Mouse (Mus musculus) right cerebral cortex, postnatal 36 days (tissue): ENCODE results near the gene Cryzl1.

ENCODE experiments used
- DNase-seq, 2 experiments: peaks; one replicate each; pipeline ENCODE4 v3.0.0; 2022; ENCODE audit warnings: low spot score in 2 of 2, mixed read lengths in 1 of 2

Cryzl1 gene

DNA sequence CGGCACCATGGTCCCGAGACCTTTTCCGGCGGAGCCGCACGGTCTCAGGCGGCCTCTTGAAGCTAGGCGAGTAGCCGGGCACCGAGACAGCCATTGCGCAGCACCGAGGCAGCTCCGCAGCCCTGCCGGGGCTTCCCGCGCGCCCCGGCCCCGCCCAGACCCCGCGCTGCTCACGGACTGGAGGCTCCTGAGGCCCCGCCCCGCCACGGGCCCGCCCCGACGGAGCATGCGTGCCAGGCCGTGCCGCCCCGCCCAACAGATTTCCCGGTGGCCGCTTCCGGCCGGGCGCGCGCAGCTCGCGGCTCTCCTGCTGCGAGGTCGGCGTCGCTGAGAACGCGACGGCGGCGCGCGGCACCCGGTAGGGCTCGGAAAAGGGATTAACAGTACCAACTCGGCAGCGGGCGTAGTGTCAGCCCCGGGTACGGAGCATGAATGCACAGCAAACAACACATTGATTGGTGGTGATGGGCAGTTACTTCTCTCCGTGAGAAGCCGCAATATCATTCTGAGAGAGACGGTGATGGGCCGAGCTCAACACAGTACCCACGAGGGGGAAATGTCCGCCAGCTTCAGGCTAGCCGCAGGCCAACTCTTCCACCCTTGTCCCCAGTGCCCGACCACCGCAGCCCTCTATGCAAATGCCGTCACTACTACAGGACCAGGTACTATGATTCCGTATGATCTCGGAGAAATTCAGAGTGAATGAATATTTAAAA lies 40.0 kb downstream of the Cryzl1 start, which contains the start of gene Donson:
Donson (minus strand) TSS at position 152 of the 716 bp plus-strand sequence.
- peak; percentile 90 to 92 for DNase-seq

DNA sequence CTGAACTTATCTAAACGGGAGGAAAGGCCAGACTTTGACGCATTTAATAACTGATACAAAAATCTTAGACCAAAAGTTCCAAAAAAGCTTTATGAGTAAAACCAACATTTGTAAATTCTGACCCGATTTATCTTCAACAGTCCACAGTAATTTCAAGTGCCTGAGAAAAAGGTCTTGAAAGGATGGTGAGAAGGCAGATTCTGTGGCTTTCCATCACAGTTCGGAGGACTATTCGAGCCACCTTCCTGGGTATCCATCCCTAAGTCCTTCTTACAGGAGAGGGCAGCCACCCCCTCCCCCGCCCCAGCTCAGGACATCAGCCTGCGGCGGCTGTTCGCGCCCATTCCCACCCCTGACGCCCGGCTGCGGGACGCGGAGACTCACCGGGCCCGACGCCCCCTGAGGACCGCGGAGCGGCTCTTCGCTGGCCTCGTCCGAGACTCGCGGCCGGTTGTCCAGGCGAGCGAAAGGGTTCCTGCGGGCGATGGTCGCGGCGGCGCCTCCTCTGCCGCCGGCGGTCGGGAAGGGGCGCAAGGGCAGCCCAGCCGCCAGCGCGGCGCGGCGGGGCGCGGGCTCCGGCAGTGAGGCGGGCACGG lies 40.7 kb downstream of the Cryzl1 start:
- DNase-seq = no peak

DNA sequence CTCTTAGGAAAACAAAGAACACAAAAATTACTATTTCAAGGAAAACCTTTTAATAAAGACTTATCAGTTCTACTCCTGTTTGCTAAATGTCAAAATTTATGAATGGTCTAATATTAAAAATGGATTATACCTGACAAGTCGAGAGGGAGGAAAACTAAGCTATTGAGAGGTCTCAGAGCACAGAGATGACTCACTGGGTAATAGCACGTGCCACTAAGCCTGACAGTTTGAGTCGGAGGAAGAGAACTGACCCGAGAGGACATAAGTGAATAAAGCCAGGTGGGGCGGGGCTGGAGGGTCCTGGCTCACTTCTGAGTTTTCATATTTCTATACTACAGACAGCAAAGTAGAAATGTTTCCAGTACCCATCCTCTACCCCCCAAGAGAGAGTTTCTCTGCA lies 42.4 kb downstream of the Cryzl1 start:
- no peak for DNase-seq

- DNase-seq = no peak
Observed at GRCm38 (mm10) chr16:91685526-91685925, 43.2 kb downstream of the Cryzl1 start.

GRCm38 (mm10) chr16:91680656-91681055 lies 48.1 kb downstream of the Cryzl1 start:
- no peak for DNase-seq

DNA sequence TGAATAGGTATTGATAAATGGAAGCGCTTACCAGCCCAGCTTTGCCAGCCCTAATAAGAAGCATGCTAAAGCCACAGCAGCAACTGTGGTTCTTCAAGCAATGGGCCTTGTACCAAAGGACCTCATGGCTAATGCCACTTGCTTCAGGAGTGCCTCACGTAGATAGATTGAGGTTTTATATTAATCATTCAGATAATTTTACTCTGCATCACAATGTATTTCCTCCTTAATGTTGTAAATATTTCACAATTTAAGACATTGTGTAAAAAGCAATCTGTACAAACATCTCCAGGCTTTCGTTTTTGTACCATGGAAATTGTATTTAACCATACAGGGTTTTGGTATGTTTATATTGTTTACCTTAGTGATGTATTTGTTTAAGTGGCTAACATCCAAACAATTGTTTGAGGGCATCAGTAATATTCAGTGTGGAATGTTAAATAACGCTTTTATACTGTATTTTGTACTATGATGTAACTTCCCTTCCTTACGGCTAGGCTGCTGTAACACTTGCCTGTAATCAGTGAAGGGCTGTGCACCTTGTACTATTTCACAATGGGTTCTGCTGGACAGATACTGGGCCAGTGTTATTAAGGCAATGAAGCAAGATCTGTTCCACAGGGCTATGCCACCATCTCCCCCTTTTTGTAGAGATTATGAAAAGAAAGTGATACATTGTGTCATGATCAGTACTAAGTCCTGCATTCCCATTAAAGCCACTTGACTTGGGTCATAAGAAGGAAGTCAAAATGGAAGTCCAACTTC lies 50.4 kb downstream of the Cryzl1 start:
- DNase-seq = no peak

- no peak for DNase-seq
Observed at GRCm38 (mm10) chr16:91674500-91674899, 54.3 kb downstream of the Cryzl1 start.

DNA sequence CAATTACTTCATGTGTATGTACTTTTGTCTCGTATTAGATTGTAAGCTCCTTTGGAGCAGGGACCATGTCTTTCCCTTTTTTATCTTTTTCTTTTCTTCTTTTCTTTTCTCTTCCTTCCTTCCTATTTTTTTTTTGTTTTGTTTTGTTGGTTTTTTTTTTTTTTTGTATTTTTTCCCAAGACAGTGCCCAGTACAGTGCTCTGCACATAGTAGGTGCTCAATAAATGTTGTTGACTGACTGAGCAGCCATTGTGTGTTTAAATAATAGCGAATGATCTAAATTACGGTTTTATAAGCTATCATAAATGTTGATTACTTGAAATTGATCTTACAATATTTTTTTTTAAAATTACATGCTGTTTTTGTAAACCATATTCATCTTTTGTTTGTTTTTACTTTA lies 65.0 kb downstream of the Cryzl1 start:
- DNase-seq = no peak

DNA sequence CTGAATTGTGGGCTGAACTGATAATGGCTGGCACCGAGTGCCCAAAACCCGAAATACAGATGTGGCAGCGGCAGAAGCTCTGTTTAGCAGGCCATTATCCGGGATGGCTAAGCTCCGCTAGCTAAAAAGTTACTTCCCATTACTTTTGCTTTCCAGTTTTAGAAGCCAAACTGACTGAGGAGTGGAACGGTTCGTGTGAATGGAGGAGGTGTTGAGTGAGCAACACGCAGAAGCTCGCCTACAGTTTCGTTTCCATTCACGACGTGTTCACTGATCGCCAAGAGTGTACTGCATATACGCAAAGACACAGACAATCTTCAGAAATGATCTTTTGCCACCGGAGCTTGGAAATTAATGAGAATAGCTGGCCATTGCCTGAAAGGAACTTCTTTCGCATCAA lies 66.4 kb downstream of the Cryzl1 start:
- DNase-seq = peak in 1 of 2 experiments; percentile 21

GRCm38 (mm10) chr16:91661397-91661796 lies 67.4 kb downstream of the Cryzl1 start:
- no peak for DNase-seq

- DNase-seq = no peak
Observed at GRCm38 (mm10) chr16:91659798-91660197, 69.0 kb downstream of the Cryzl1 start.

- DNase-seq = no peak
Observed at GRCm38 (mm10) chr16:91658471-91658870, 70.3 kb downstream of the Cryzl1 start.

GRCm38 (mm10) chr16:91657285-91657684 lies 71.5 kb downstream of the Cryzl1 start:
- no peak for DNase-seq

DNA sequence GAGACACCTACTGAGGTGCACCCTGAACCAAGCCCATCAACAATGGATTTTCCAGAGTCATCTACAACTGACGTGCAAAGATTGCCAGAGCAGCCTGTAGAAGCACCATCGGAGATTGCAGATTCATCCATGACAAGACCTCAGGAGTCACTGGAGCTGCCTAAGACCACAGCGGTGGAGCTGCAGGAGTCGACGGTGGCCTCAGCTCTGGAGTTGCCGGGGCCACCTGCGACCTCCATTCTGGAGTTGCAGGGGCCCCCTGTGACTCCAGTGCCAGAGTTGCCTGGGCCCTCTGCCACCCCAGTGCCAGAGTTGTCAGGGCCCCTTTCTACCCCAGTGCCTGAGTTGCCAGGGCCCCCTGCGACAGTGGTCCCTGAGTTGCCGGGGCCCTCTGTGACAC lies 73.5 kb downstream of the Cryzl1 start:
- DNase-seq = no peak

DNA sequence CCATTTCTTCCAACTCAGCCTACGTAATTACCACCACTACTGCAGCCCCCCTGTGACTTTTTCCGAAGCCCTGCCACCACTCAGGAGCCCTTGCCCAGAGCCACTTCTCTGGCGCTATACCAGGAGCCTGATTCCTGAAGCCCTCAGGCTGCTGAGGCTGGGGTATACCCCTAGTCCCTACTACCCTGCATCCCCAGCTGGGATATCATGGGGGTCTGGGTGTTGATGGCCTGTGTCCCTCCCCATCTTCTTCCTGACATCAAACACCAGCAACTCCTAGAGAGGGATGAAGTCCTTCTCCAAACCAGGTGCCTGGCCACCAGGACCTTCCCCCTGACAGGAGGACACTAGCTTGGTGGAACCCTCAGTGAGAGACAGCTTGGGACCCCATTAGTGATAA lies 76.6 kb downstream of the Cryzl1 start:
- no peak for DNase-seq

DNA sequence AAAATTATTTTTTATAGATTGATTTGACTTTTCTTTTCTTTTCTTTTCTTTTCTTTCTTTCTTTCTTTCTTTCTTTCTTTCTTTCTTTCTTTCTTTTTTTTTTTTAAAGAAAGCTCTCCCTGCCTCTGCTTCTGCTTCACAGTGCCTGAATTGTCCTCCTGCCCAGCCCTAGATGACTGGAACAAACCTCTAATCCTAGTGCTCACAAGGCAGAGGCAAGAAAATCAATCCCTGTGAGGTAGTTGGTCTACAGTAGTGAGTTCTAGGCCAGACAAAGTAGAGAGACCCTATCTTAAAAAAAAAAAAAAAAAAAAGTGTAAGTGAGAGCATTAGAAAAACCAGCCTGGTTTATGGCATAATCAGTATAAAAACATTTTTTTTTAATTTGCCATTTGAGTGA lies 79.0 kb downstream of the Cryzl1 start:
- no peak for DNase-seq

GRCm38 (mm10) chr16:91649246-91649645 lies 79.5 kb downstream of the Cryzl1 start:
- DNase-seq = no peak

DNA sequence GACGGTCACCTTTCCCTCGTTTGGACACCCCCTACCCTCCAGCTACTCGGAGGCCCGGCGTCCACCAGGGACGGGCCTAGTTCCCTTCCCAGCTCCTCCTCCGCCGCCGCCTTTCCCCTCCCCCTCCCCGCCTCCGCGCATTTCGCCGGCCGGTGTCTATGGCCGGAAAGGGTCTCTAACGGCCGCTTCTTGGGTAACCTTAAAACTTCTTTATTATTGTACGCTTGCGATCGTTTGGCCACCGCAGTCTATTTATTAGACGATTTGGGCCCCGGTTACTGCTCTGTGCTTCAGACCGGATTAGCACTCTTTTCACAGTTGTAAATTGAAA lies 80.6 kb downstream of the Cryzl1 start:
- DNase-seq = peak; percentile 43 to 54

GRCm38 (mm10) chr16:91647461-91648219 lies 81.1 kb downstream of the Cryzl1 start, which contains the start of gene Son:
Son (plus strand) TSS chr16:91647506.
- DNase-seq = peak; percentile 96 to 97

DNA sequence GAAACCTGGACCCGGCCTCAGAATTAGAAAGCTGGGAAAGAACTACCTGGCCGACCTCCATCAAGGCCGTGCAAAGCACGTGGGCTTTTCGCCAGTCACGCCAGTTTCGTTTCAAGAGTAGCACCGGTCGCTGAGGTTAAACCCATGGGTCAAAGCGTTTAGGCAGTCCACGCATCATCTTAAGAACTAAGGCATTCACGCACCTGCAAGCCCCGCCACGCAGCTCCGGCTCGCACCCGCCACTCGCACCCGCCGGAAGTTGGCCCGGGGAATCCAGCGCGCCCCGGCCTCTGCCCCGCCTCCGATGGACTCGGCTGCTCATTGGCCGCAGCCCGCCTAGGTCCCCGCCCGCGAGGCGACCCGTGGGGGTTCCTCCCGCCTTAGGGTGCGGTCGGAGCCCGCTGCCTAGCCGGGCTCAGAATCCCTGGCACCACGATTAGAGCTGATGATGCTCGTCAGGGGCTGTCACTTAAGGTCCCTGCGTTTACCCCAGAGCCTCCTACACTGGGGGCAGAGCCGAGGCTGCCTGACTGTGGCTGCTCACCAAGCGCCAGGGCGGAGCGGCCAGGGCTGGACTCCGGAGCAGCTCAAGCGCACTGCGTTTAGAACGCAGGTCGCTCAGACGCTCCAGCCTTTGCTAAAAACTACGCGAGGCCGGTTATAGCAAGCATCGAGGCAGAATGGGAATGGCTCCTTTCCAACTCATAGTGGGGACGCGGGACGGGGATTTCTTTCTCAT lies 81.9 kb downstream of the Cryzl1 start, which contains the start of gene Gart:
Gart (minus strand) TSS at position 272 of the 739 bp plus-strand sequence.
- DNase-seq = peak; percentile 88 to 89

DNA sequence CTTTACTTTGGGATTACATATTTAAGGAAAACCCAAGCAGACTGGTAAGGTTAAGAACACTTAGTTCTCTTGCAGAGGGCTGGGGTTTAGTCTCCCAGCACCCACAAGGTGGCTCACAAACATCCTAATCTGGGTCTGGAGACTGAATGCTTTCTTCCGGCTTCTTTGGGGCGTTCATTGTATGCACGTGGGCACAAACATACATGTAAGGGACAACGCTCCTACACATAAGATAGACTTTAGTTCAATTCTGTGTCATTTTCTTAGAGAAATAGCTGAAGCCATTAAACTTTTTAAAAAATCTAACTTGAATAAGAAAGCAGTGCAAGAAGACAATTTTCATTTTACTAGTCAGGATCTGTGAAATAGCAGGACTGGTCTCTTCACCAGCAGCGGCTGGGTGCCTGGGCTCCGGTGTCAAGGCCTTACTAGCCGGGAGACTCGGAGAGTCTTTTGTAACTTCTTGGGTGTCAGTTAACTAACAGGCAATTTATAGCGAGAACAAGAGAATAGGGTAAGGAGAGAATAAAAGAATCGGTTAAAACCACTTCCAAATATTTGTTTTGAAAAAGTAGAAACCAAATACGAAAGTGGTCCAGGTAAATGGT lies 82.7 kb downstream of the Cryzl1 start:
- DNase-seq = no peak
